Mouse (Mus musculus) mouse trophoblast stem cell (cell line): ENCODE measurements around the gene Atg2b.

Experiments used
- in situ Hi-C, 2 experiments: fragments of 300-500 bp; cut with MseI, MboI; formaldehyde crosslinking; loops; 2 replicates in 1 of 2; 3 replicates in 1 of 2; pipeline ENCODE4 v1.15.1; 2025

Atg2b gene

GRCm38 (mm10) chr12:105597135-105597534 lies 87.9 kb downstream of the Atg2b start:
- in situ Hi-C loops: no loop called here

- in situ Hi-C loops: loop anchor here in 1 of 2 experiments (5.0 kb wide), 1 partner anchor 101 kb away; no protein-coding TSS in a partner anchor
Measured at GRCm38 (mm10) chr12:105593471-105593870, 91.5 kb downstream of the Atg2b start.

GRCm38 (mm10) chr12:105592361-105592761 lies 92.7 kb downstream of the Atg2b start:
- in situ Hi-C loops: loop anchor here in 1 of 2 experiments (5.0 kb wide), 1 partner anchor 100 kb away; no protein-coding TSS in a partner anchor

- in situ Hi-C loops: loop anchor here in 1 of 2 experiments (5.0 kb wide), 1 partner anchor 98 kb away; no protein-coding TSS in a partner anchor
Measured at GRCm38 (mm10) chr12:105590786-105591185, 94.2 kb downstream of the Atg2b start.

- in situ Hi-C loops: no loop called here
Measured at GRCm38 (mm10) chr12:105587526-105587925, 97.5 kb downstream of the Atg2b start.

GRCm38 (mm10) chr12:105584851-105585250 lies 100.2 kb downstream of the Atg2b start:
- in situ Hi-C loops: loop anchor here in 1 of 2 experiments (5.0 kb wide), 1 partner anchor 88 kb away; no protein-coding TSS in a partner anchor

- in situ Hi-C loops: loop anchor here in 1 of 2 experiments (5.0 kb wide), 1 partner anchor 86 kb away; no protein-coding TSS in a partner anchor
Measured at GRCm38 (mm10) chr12:105583484-105583883, 101.5 kb downstream of the Atg2b start.

- in situ Hi-C loops: loop anchor here in 1 of 2 experiments (5.0 kb wide), 1 partner anchor 85 kb away; no protein-coding TSS in a partner anchor
Measured at GRCm38 (mm10) chr12:105582486-105582885, 102.5 kb downstream of the Atg2b start.

- in situ Hi-C loops: loop anchor here in 1 of 2 experiments (5.0 kb wide), 1 partner anchor 83 kb away; no protein-coding TSS in a partner anchor
Measured at GRCm38 (mm10) chr12:105580490-105580889, 104.5 kb downstream of the Atg2b start.

- in situ Hi-C loops: loop anchor here in 1 of 2 experiments (10.0 kb wide), 1 partner anchor 70 kb away; no protein-coding TSS in a partner anchor
Measured at GRCm38 (mm10) chr12:105574356-105574755, 110.7 kb downstream of the Atg2b start.

GRCm38 (mm10) chr12:105572622-105573021 lies 112.4 kb downstream of the Atg2b start:
- in situ Hi-C loops: loop anchor here in 1 of 2 experiments (10.0 kb wide), 1 partner anchor 68 kb away; no protein-coding TSS in a partner anchor

- in situ Hi-C loops: loop anchor here in 1 of 2 experiments (10.0 kb wide), 1 partner anchor 67 kb away; no protein-coding TSS in a partner anchor
Measured at GRCm38 (mm10) chr12:105571867-105572266, 113.1 kb downstream of the Atg2b start.
